Mouse (Mus musculus) left cerebral cortex, postnatal 10 days (tissue): ENCODE measurements around the gene Cnnm2. TPM values are rescaled to one million over a fixed set of nuclear protein-coding genes. Genes with fewer than 3 reads are reported as not detected.

Experiments
- DNase-seq, 2 experiments: peaks; one replicate each; pipeline ENCODE4 v3.0.0; 2021 to 2022; ENCODE audit warnings: low spot score in 2 of 2, mixed read lengths in 1 of 2; ENCODE audit errors: extremely low spot score in 1 of 2
- intact Hi-C: fragments of 180-260 bp; cut with DNase I; formaldehyde crosslinking; loops from one replicate; pipeline ENCODE4 v1.15.1; 2025
- total RNA-seq, 2 experiments: library from RNA; stranded (reverse); gene quantifications; 2 replicates each; pipeline ENCODE4 v1.2.3; 2021

The Cnnm2 gene
- total RNA-seq, 2 experiments from 2014 or later, result 25.8 to 29.4 TPM

- DNase-seq, result no peak
- intact Hi-C loops, result no loop called here
Measured at GRCm38 (mm10) chr19:46863236-46863927, 102.0 kb downstream of the Cnnm2 start.

- intact Hi-C loops, result no loop called here
Measured at GRCm38 (mm10) chr19:46864079-46864478, 102.7 kb downstream of the Cnnm2 start.

GRCm38 (mm10) chr19:46864731-46865331, 103.4 kb downstream of the Cnnm2 start:
- no peak for DNase-seq
- intact Hi-C loops, result loop anchor here (5.0 kb wide), 1 partner anchor 193 kb away; the partner anchor contains the start of gene Cyp17a1

More at GRCm38 (mm10) chr19:46864079-46864478, 102.7 kb downstream of the Cnnm2 start:
- no peak for DNase-seq

GRCm38 (mm10) chr19:46865381-46865780, 104.0 kb downstream of the Cnnm2 start:
- DNase-seq, result no peak
- intact Hi-C loops, result loop anchor here (5.0 kb wide), 1 partner anchor 193 kb away; the partner anchor contains the start of gene Cyp17a1

GRCm38 (mm10) chr19:46869049-46869448, 107.7 kb downstream of the Cnnm2 start:
- intact Hi-C loops, result loop anchor here (1.0 to 5.0 kb wide), 2 partner anchors 109 to 197 kb away; partner anchors contain the start of gene Cyp17a1
- DNase-seq, result no peak

- peak; percentile 78 to 81 for DNase-seq
- intact Hi-C loops, result loop anchor here (1.0 to 5.0 kb wide), 2 partner anchors 109 to 197 kb away; partner anchors contain the start of gene Cyp17a1
Measured at GRCm38 (mm10) chr19:46869526-46869925, 108.1 kb downstream of the Cnnm2 start.

GRCm38 (mm10) chr19:46871096-46871495, 109.7 kb downstream of the Cnnm2 start:
- no peak for DNase-seq

GRCm38 (mm10) chr19:46871651-46872050, 110.3 kb downstream of the Cnnm2 start:
- intact Hi-C loops, result no loop called here
- no peak for DNase-seq

More at GRCm38 (mm10) chr19:46871096-46871495, 109.7 kb downstream of the Cnnm2 start:
- intact Hi-C loops, result no loop called here

- intact Hi-C loops, result no loop called here
- DNase-seq, result no peak
Measured at GRCm38 (mm10) chr19:46873924-46874323, 112.5 kb downstream of the Cnnm2 start.

- peak; percentile 63 to 86 for DNase-seq
- intact Hi-C loops, result loop anchor here (2.0 to 5.0 kb wide), 2 partner anchors 115 to 167 kb away; no protein-coding TSS in a partner anchor
Measured at GRCm38 (mm10) chr19:46875790-46876189, 114.4 kb downstream of the Cnnm2 start.

- intact Hi-C loops, result loop anchor here (2.0 to 5.0 kb wide), 2 partner anchors 113 to 164 kb away; no protein-coding TSS in a partner anchor
- no peak for DNase-seq
Measured at GRCm38 (mm10) chr19:46877886-46878285, 116.5 kb downstream of the Cnnm2 start.

- intact Hi-C loops, result loop anchor here (5.0 kb wide), 1 partner anchor 164 kb away; no protein-coding TSS in a partner anchor
- peak; percentile 44 to 81 for DNase-seq
Measured at GRCm38 (mm10) chr19:46878346-46878745, 117.0 kb downstream of the Cnnm2 start.

GRCm38 (mm10) chr19:46879876-46880275, 118.5 kb downstream of the Cnnm2 start:
- intact Hi-C loops, result loop anchor here (5.0 kb wide), 1 partner anchor 162 kb away; no protein-coding TSS in a partner anchor

GRCm38 (mm10) chr19:46885365-46885764, 124.0 kb downstream of the Cnnm2 start:
- DNase-seq, result no peak

More at GRCm38 (mm10) chr19:46879876-46880275, 118.5 kb downstream of the Cnnm2 start:
- no peak for DNase-seq

GRCm38 (mm10) chr19:46886826-46887225, 125.4 kb downstream of the Cnnm2 start:
- no peak for DNase-seq
- intact Hi-C loops, result no loop called here

More at GRCm38 (mm10) chr19:46885365-46885764, 124.0 kb downstream of the Cnnm2 start:
- intact Hi-C loops, result no loop called here

- intact Hi-C loops, result no loop called here
- DNase-seq, result no peak
Measured at GRCm38 (mm10) chr19:46887811-46888527, 126.6 kb downstream of the Cnnm2 start.

GRCm38 (mm10) chr19:46889666-46890065, 128.3 kb downstream of the Cnnm2 start:
- intact Hi-C loops, result no loop called here
- DNase-seq, result no peak

GRCm38 (mm10) chr19:46890657-46891056, 129.3 kb downstream of the Cnnm2 start:
- DNase-seq, result no peak
- intact Hi-C loops, result no loop called here

GRCm38 (mm10) chr19:46892856-46893255, 131.5 kb downstream of the Cnnm2 start:
- intact Hi-C loops, result no loop called here
- no peak for DNase-seq
